Mouse (Mus musculus): ENCODE data around the gene Ikzf2.

DNA sequence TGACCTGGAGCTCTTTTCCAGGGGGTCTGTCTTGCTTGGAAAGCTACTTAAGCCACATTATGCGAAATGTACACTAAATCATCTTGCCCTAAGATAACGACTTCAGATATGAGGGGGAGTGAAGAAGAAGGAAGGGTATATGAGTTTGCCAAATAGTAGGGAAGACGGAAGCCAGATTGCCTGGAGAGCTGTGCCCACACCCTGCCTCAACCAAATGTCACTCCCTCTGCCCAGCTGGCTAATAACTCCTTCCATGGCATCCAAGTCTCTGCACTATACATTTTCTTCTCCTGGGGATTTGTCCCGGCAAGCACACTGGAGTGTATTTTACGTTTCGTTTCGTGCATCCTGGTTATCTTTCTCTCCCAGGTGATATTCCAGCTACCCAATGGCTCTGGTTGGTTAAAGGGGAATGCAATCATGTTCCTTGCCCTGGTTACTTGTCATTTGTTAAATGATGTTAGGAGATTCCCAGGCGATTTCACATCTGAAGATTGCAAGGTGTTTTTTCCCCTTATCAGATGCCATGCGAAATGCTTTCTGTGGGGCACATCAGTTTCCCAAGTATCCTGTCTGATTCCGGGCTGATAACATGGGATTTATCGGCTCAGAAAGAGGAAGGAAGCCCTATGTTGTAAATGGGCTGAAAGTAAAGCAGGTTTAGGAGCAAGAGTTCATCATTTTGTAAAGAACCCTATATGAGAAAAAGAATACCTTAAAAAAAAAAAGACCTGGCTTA lies 193.6 kb downstream of the Ikzf2 start:
- TF ChIP-seq CTCF (IDR thresholded peaks at IDR 0.05; ENCODE audit: borderline replicate concordance, control insufficient read depth, extremely low read depth, insufficient read depth, low read length, poor library complexity) (no peak), POLR2A (IDR thresholded peaks at IDR 0.05; ENCODE audit: control insufficient read depth, extremely low read depth, insufficient read depth, low read length, poor library complexity) (no peak)
